Mouse (Mus musculus): ENCODE results near the gene Bhlhe23. TPM values are rescaled to one million over a fixed set of nuclear protein-coding genes. Genes with fewer than 3 reads are reported as not detected.

The Bhlhe23 gene
- polyA plus RNA-seq, 1 experiment from 2014 or later, result not detected

DNA sequence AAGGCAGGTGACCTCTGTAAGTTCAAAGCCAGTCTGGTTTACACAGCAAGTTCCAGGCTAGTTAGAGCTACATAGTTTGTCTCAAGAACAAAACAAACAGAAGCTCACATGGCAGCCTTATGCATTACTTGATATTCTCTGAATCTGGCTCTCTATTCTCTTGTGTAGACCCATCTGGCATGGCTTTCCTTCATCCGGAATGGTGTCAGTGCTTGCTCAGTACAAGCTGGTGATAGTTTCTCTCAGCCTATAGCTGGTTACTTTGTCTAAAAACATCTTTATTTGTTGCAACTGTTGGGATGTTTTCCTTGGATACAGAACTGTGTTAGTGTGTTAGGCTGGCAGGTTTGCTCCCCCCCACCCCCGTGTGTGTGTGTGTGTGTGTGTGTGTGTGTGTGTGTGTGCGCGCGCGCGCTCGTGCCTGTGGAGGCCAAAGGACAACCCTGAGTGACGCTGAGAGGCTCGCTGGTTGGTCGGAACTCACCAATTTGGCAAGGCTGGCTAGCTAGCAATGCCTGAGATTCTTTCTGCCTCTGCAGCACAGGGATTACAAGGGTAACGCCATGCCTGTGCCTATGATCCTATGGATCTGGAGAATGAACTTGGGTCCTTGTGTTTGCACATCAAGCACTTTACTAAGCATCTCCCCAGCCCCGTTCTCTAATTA, 11.0 kb upstream of the Bhlhe23 start:
- Histone ChIP-seq H3K9ac (ENCODE audit: low read depth, low read length) (no peak overlapping the region), H3K4me2 (ENCODE audit: low read depth, low read length) (no peak overlapping the region), H3K4me1 (ENCODE audit: control insufficient read depth, insufficient read depth, low read length) (no peaks in the 10 kb centered on the region), H3K36me3 (ENCODE audit: control insufficient read depth, insufficient read depth, low read length) (no peaks in the 10 kb centered on the region), H3K9me3 (ENCODE audit: control insufficient read depth, low read length) (no peaks in the 10 kb centered on the region), H3K4me3 (ENCODE audit: low read depth, low read length) (no peak overlapping the region), H3K27ac (replicated peaks; ENCODE audit: low read depth, low read length) (no peak overlapping the region), H3K27me3 (replicated peaks; ENCODE audit: control insufficient read depth, insufficient read depth, low read length) (peaks cover 10% of the 10 kb centered on the region; the same call in 1 of the 2 replicates)
- no peak for ATAC-seq (ENCODE audit: low read depth)
- DNase-seq (ENCODE audit: low spot score), result no peak
- 68% methylated on average over 13 of the region's 13 CpGs for WGBS

DNA sequence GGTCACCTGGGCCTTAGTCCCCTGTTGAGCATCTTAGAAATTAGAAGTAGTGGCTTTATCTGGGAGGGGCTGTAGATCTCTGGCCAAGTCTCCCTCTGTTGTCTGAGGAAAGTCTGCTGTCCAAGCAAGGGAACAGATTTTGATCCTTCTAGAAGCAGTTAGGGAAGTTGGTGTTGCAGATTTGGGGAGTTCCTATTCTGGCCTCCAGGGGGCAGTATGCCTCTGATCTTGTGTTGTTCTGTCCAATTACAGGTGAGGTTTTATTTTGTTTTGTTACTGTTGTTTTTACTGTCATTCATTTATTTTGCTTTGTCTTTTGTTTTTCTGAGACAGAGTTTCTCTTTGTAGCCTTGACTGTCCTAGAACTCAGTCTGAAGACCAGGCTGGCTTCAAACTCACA, 10.0 kb upstream of the Bhlhe23 start:
- peaks cover 10% of the 10 kb centered on the region for H3K27me3 ChIP-seq (replicated peaks; ENCODE audit: control insufficient read depth, insufficient read depth, low read length)
- no peaks in the 10 kb centered on the region for H3K4me1 ChIP-seq (ENCODE audit: control insufficient read depth, insufficient read depth, low read length)
- H3K36me3 ChIP-seq (ENCODE audit: control insufficient read depth, insufficient read depth, low read length), result no peaks in the 10 kb centered on the region
- H3K4me2 ChIP-seq (ENCODE audit: low read depth, low read length), result no peak overlapping the region
- H3K9ac ChIP-seq (ENCODE audit: low read depth, low read length), result no peak overlapping the region
- ATAC-seq (ENCODE audit: low read depth), result no peak
- no peak for DNase-seq (ENCODE audit: low spot score)
- no peaks in the 10 kb centered on the region for H3K9me3 ChIP-seq (ENCODE audit: control insufficient read depth, low read length)
- no peak overlapping the region for H3K4me3 ChIP-seq (ENCODE audit: low read depth, low read length)
- no peak overlapping the region for H3K27ac ChIP-seq (replicated peaks; ENCODE audit: low read depth, low read length)

DNA sequence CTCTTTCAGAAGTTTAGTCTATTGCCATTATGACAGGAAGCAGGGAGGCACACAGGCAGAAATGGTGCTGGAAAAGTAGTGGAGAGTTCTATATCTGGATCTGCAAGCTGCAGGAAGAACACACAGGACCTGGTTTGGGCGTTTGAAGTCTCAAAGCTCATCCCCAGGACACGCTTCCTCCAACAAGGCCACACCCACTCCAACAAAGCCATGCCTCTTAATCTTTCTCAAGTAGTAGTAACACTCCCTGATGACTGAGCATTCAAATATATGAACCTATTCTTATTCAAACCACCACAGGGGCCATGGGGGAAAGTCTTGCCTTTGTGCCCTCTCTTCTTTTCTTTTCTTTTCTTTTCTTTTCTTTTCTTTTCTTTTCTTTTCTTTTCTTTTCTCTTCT, 3.6 kb upstream of the Bhlhe23 start:
- H3K36me3 ChIP-seq (ENCODE audit: control insufficient read depth, insufficient read depth, low read length), result no peaks in the 10 kb centered on the region

DNA sequence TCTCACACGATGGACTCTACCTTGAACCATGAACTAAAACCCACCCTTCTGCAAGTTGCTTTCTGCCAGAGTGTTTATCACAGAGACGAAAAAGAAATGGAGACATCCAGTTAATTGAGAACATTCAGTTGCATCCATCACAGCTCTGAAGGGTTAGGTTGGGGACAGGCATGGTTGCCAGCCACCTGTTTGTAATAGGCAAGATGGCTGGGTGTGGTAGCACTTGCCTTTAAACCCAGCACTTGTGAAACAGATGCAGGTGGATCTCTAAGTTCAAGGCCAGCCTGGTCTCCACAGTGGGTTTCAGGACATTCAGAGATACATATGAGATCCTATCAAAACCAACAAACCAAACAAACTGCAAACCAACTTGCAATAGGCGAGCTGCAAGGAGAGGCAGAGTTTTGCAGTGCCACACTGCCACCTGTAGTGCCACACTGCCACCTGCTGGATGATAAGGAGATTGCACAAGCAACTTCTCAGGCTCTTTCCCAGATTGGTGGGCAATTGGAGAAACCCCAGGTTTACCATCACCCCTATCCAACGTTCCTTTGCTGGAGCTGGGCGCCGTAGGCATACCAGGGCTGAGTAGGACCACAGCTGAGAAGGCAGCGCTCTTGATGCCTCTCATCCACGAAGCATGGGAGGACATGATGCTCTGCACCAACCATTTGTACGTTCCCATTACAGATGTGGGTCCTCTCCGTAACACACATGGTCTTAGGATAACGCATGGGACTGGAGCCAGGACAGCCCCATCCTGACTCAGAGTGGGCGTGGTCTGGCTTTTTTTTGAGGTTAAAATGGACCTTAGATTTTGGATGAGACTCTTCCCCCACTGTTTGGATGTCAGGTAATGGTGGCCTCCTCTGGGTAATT, 2.8 kb upstream of the Bhlhe23 start:
- Histone ChIP-seq H3K4me1 (ENCODE audit: control insufficient read depth, insufficient read depth, low read length) (no peaks in the 10 kb centered on the region), H3K9ac (ENCODE audit: low read depth, low read length) (no peak overlapping the region), H3K4me3 (ENCODE audit: low read depth, low read length) (no peak overlapping the region), H3K4me2 (ENCODE audit: low read depth, low read length) (no peak overlapping the region), H3K9me3 (ENCODE audit: control insufficient read depth, low read length) (no peaks in the 10 kb centered on the region), H3K27me3 (replicated peaks; ENCODE audit: control insufficient read depth, insufficient read depth, low read length) (peaks cover 57% of the 10 kb centered on the region), H3K36me3 (ENCODE audit: control insufficient read depth, insufficient read depth, low read length) (no peaks in the 10 kb centered on the region), H3K27ac (replicated peaks; ENCODE audit: low read depth, low read length) (no peak overlapping the region)
- ATAC-seq (ENCODE audit: low read depth) (no peak), DNase-seq (ENCODE audit: low spot score) (peak; percentile 61)
- WGBS, result 24% methylated on average over 12 of the region's 12 CpGs

More for the DNA sequence above, 3.6 kb upstream of the Bhlhe23 start:
- WGBS, result 19% methylated on average over 2 of the region's 2 CpGs
- no peaks in the 10 kb centered on the region for H3K9me3 ChIP-seq (ENCODE audit: control insufficient read depth, low read length)
- DNase-seq (ENCODE audit: low spot score) (no peak), ATAC-seq (ENCODE audit: low read depth) (no peak)
- no peaks in the 10 kb centered on the region for H3K4me1 ChIP-seq (ENCODE audit: control insufficient read depth, insufficient read depth, low read length)
- peaks cover 51% of the 10 kb centered on the region for H3K27me3 ChIP-seq (replicated peaks; ENCODE audit: control insufficient read depth, insufficient read depth, low read length)
- H3K4me3 ChIP-seq (ENCODE audit: low read depth, low read length), result no peak overlapping the region
- H3K9ac ChIP-seq (ENCODE audit: low read depth, low read length), result no peak overlapping the region
- no peak overlapping the region for H3K4me2 ChIP-seq (ENCODE audit: low read depth, low read length)
- no peak overlapping the region for H3K27ac ChIP-seq (replicated peaks; ENCODE audit: low read depth, low read length)

DNA sequence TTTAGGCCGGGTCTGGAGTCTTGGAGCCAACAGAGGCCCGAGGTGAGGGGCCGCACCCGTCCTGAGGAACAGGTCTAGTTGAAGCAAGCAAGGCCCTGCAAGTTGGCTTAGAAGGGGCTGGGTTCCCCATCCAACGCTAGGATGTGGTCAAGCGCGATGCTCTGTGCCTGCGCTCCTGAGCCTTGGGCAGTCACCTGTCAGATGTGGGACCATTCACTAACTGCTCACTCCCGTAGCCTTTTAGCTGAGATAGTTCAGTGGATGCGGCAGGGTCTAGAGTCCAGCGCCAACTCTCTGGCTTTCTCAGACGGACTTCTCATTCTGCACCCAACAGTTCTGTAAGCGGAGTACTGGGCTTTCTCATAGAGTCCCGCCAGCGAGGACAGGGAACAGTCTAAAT, 1.1 kb downstream of the Bhlhe23 start:
- no peak for ATAC-seq (ENCODE audit: low read depth)
- Histone ChIP-seq H3K27ac (replicated peaks; ENCODE audit: low read depth, low read length) (no peak overlapping the region), H3K9ac (ENCODE audit: low read depth, low read length) (no peak overlapping the region), H3K27me3 (replicated peaks; ENCODE audit: control insufficient read depth, insufficient read depth, low read length) (peaks cover 82% of the 10 kb centered on the region), H3K4me3 (ENCODE audit: low read depth, low read length) (no peak overlapping the region; the same call in 1 of the 2 replicates), H3K4me1 (ENCODE audit: control insufficient read depth, insufficient read depth, low read length) (no peaks in the 10 kb centered on the region), H3K36me3 (ENCODE audit: control insufficient read depth, insufficient read depth, low read length) (no peaks in the 10 kb centered on the region), H3K9me3 (ENCODE audit: control insufficient read depth, low read length) (no peaks in the 10 kb centered on the region), H3K4me2 (ENCODE audit: low read depth, low read length) (peak overlapping the region; percentile 46; the same call in 1 of the 2 replicates)
- DNase-seq (ENCODE audit: low spot score), result no peak
- 3% methylated on average over 15 of the region's 15 CpGs for WGBS

DNA sequence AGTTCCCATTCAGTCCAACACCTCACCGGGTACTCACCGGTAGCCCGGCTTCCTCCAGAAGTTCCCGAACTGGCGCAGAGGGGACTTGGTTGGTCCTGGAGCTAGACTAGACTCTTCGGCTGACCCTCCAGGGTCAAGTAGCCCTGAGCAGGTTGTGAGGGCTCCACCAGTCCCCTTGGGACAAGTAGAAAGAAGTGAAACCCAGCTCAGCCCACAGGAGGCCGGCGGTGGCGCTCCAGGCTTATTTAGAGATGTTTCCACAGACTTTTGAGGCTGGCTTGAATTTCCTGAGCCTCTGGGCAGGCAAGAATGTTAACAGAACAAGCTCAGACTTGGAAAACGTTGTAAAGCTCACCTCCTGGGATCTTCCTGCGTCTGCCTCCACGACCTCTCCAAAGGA, 1.5 kb downstream of the Bhlhe23 start:
- 1% methylated on average over 10 of the region's 12 CpGs for WGBS
- DNase-seq (ENCODE audit: low spot score), result no peak
- no peak overlapping the region for H3K27ac ChIP-seq (replicated peaks; ENCODE audit: low read depth, low read length)
- H3K36me3 ChIP-seq (ENCODE audit: control insufficient read depth, insufficient read depth, low read length), result no peaks in the 10 kb centered on the region
- H3K4me1 ChIP-seq (ENCODE audit: control insufficient read depth, insufficient read depth, low read length), result no peaks in the 10 kb centered on the region
- no peak overlapping the region for H3K9ac ChIP-seq (ENCODE audit: low read depth, low read length)
- no peaks in the 10 kb centered on the region for H3K9me3 ChIP-seq (ENCODE audit: control insufficient read depth, low read length)
- H3K27me3 ChIP-seq (replicated peaks; ENCODE audit: control insufficient read depth, insufficient read depth, low read length), result peaks cover 86% of the 10 kb centered on the region
- no peak for ATAC-seq (ENCODE audit: low read depth)
- no peak overlapping the region for H3K4me3 ChIP-seq (ENCODE audit: low read depth, low read length)
- H3K4me2 ChIP-seq (ENCODE audit: low read depth, low read length), result no peak overlapping the region

DNA sequence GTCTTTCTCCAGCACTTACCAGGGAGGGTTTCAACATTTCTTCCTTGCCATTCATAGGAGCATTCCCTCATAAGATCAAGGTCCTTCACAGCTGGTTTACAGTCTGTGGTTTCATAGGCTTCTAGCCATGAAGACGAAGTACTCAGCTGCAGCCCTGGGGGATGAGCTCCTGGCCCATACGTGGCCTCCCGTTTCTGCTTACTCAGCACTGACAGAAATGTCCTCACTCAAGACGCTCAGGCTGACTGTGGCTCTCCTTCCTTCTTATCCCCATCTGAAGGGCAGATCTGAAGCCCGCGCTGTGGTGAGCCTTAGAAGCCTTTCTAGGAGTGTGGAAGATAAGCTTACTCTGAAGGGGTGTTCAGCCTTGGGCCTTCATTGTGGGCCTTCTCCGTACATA, 11.0 kb downstream of the Bhlhe23 start:
- Histone ChIP-seq H3K27me3 (replicated peaks; ENCODE audit: control insufficient read depth, insufficient read depth, low read length) (peaks cover 6% of the 10 kb centered on the region), H3K4me1 (ENCODE audit: control insufficient read depth, insufficient read depth, low read length) (no peaks in the 10 kb centered on the region), H3K9me3 (ENCODE audit: control insufficient read depth, low read length) (no peaks in the 10 kb centered on the region), H3K9ac (ENCODE audit: low read depth, low read length) (no peak overlapping the region), H3K4me2 (ENCODE audit: low read depth, low read length) (no peak overlapping the region), H3K4me3 (ENCODE audit: low read depth, low read length) (no peak overlapping the region), H3K27ac (replicated peaks; ENCODE audit: low read depth, low read length) (no peak overlapping the region), H3K36me3 (ENCODE audit: control insufficient read depth, insufficient read depth, low read length) (no peaks in the 10 kb centered on the region)
- DNase-seq (ENCODE audit: low spot score), result no peak
- 64% methylated on average over 7 of the region's 7 CpGs for WGBS
- no peak for ATAC-seq (ENCODE audit: low read depth)

DNA sequence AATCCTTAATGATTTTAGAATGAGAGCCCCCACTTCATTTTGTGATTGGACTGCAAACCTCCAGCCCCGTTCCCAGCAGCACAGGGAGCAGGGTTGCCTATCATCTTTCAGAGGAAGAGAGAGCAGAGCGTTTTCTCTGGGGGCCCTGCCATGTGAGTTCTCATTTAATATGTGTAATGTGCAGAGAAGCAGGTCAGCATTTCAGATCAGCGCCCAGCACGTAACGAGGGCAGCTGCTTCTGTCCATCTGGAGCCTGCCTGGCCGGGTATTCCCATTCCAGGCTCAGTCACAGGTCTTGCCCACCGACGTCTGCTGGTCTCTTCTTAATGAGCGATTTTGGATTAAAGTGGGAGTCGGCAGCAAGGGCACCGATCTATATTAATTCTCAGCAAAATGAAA, 11.7 kb downstream of the Bhlhe23 start:
- H3K36me3 ChIP-seq (ENCODE audit: control insufficient read depth, insufficient read depth, low read length), result no peaks in the 10 kb centered on the region
- H3K9me3 ChIP-seq (ENCODE audit: control insufficient read depth, low read length), result no peaks in the 10 kb centered on the region
- H3K4me2 ChIP-seq (ENCODE audit: low read depth, low read length), result no peak overlapping the region
- H3K4me1 ChIP-seq (ENCODE audit: control insufficient read depth, insufficient read depth, low read length), result no peaks in the 10 kb centered on the region
- no peak overlapping the region for H3K27ac ChIP-seq (replicated peaks; ENCODE audit: low read depth, low read length)
- H3K9ac ChIP-seq (ENCODE audit: low read depth, low read length), result no peak overlapping the region
- no peak overlapping the region for H3K4me3 ChIP-seq (ENCODE audit: low read depth, low read length)
- peak; percentile 13 for DNase-seq (ENCODE audit: low spot score)
- H3K27me3 ChIP-seq (replicated peaks; ENCODE audit: control insufficient read depth, insufficient read depth, low read length), result no peaks in the 10 kb centered on the region
- no peak for ATAC-seq (ENCODE audit: low read depth)
- 71% methylated on average over 11 of the region's 11 CpGs for WGBS

All from embryonic facial prominence, embryonic 14.5 days (tissue).